Mouse (Mus musculus): ENCODE data around the gene Hax1.

The Hax1 gene

DNA sequence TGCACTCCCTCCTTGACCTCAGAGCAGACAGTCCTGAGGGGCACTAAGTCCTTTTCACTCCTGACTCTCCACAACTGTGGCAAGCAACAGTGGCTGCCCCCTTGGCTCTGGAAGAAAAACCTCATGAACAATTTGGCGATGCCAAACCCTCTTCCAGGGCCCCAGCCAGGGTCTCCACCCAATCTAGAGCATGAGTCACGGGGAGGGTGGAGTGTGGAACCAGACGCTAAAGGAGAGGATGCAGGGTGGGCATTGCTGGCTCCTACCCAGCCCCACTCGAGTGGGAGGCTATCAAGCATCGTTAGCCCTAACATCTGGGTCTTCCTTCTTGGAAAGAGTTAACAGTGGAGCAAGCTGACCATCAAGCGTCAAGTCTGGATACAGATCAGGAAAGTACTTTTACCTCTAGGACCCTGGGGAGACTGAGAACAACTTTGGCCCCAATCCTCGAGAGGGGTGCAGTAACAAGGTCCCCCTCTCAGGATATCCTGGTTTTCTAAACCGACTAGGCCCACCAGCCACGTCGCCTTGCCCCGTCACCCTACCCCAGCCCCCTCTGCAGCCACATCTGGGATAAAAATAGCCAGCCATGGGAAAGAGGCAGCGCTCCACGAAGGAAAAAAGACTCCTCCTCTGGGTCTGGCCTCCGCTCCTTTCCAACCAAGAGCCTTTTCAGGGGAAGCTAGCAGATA, 36.4 kb downstream of the Hax1 start:
- peak; percentile 73 for DNase-seq (ENCODE audit: low spot score)

DNA sequence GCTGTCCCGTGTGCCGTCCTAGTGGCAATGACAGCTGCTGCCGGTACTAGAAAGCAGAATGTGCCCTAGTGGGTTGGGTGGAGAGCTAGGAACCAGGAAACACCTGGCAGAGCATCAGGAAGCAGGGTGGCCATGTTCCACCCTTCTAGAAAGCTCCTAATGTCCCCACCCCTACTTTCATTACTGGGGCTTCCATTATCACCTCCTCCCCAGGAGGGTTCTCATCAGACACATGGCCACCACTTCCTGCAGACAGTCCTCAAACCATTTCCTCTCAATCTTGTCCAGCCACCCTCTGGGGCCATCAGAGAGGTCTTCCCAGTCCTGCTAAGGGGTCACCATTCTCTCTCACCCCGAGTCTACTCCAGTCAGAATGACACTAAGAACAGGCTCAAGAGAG, 37.1 kb downstream of the Hax1 start:
- DNase-seq (ENCODE audit: low spot score) = no peak

DNA sequence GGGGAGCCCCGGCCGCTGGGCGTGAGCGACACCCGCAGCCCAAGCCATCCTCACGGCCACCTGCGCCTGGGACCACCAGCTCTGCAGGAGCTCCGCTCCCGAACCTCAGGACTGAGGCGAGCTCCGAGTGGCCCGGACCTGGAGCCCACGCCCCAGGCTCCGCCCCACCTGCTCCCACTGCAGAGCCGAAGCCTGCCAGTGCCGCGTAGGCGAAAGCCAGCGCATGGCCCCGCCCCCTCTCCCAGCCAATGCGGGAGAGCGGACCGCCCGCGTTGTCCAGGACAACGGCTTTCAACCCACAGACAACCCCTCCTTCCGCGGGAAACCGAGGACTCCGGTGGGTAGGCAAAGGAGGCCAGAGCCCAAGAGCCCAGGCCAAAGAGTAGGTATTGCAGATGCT, 38.1 kb downstream of the Hax1 start:
- DNase-seq (ENCODE audit: low spot score) = peak; percentile 85

DNA sequence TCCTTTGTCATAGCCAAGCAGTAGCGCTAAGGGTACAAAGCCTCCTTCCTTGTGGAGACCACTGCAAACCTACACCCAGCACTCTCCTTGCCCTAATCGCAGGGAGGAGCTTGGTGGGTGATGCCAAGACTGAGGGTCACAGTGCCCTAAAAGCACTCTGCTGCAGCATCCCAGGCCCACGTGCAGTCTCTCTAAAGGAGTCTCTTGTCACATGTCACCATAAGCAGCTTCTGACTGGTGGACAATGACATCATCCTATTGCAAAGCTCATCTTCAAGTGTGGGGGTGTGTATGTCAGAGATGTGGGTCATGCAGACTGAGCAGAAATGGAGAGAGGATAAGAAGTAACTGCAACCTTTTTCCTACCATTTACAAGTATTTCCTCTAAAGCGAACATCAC, 39.1 kb downstream of the Hax1 start:
- no peak for DNase-seq (ENCODE audit: low spot score)

DNA sequence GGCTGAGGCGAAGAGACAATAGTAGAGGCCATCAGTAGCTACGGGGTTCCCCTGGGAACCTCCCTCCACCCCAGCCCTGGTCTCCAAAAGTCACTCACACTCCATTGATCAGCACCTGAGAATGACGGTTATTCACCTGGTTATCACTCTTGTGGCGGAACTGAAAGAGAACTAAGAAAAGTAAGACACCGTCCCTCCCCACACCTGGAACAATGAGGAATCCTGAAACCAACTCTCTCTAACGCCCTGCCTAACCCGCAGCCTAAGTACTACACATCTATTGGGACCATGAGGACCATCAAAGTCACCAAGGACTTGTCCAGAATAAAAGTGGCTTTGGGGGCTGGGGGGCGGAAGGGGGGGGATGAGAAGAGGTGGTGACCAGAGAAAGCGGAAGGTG, 40.7 kb downstream of the Hax1 start:
- DNase-seq (ENCODE audit: low spot score) = no peak

DNA sequence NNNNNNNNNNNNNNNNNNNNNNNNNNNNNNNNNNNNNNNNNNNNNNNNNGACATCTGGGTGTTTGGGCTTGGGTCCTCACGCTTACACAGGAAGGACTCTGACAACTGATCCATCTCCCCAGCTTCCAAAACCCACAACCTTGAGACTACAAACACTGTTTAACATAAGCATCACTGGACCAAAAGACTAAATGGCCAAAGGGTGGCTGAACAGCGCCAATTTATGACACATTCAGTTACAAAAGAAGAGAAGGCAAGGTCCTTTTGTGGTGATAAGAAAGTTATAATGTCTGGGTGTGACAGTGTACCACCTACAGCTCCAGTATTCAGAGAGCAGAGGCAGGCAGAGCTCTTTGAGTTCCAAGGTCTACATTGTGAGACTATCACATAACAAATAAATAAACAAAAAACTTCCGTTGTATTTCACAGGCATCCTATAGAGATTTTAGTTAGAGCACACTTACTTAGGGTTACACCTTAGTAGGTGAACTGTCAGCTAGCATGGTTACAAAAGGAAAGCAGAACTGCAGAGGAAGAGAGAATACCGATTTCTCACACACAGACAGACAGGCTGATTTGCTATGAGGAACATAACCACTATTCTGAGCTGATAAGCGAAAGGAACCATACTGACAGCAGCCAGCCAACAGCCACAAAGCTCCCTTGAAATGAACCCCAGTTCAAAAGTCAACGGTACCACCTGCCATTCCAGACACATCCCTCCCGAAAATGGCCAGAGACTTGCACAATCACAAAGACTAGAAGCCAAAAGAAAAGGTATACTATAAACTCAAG, 42.2 kb downstream of the Hax1 start:
- DNase-seq (ENCODE audit: low spot score) = no peak

DNA sequence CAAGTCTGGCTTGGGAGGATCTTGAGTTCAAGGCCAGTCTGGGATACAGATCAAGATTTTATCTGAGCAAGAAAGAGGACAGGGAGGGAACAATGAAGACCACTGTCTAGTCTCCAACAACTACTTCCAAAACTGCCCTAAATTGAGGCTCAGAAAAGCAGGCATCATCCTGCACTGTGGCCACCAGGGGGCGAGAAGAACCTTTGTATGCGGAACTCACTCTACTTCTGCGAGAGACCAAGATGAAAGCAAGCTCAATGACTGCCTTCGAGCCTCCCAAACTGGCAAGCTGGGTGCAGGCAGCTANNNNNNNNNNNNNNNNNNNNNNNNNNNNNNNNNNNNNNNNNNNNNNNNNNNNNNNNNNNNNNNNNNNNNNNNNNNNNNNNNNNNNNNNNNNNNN, 45.2 kb downstream of the Hax1 start:
- peak; percentile 86 for DNase-seq (ENCODE audit: low spot score)

DNA sequence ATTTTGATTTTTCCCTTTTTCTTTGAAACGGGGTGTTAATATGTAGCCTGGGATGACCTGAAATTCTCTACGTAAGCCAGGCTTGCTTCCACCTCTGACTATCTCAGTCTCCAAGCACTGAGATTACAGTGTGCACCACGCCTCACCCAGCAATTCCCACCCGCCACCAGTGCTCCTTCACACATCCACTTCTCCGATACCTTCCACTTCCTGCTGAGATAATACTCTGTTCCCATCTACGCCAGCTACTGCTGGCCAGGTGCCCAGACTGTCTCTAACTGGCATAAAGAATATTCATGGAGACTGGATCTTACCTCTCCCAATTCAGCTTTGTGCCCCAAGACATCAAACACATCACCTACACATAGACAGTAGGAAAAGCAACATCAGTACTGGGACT, 49.9 kb downstream of the Hax1 start:
- DNase-seq (ENCODE audit: low spot score) = no peak

DNA sequence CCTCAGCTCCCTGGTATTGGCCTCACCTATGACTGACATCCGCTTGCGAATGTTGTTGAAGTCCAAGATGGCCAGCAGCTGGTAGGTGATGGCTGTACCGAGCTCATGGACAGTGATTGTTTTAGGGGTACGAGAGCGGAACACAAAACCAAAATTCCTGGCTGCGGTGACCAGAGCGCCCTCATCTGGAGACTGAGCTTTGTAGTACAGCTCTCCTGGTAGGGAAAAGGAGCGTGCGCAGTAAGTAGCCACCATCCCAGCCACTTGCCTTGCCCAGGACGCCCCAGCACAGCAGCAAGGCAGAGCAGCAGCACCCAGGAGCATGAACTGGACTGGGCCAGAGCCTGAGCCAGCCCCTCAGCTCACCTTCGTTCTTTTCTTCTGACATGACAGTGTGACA, 50.6 kb downstream of the Hax1 start:
- no peak for DNase-seq (ENCODE audit: low spot score)

All from adipocyte (in vitro differentiated cells).